Mouse (Mus musculus) thymus, adult 2 months (tissue): ENCODE measurements around the gene Alcam.

Experiments
- CTCF ChIP-seq: fragments of 200-500 bp; IDR thresholded peaks from 2 replicates; pipeline ENCODE4 v1.5.1; 2012; ENCODE audit warnings: mild to moderate bottlenecking, control low read depth, low read length, moderate library complexity, borderline replicate concordance; ENCODE audit not compliant: control insufficient read depth, poor library complexity, insufficient read depth; ENCODE audit errors: extremely low read depth
- POLR2A ChIP-seq: fragments of 200-500 bp; IDR thresholded peaks from 2 replicates; pipeline ENCODE4 v1.6.1; 2012; ENCODE audit warnings: mild to moderate bottlenecking, low read length, control low read depth, moderate library complexity; ENCODE audit not compliant: control insufficient read depth, poor library complexity, insufficient read depth; ENCODE audit errors: extremely low read depth

DNA sequence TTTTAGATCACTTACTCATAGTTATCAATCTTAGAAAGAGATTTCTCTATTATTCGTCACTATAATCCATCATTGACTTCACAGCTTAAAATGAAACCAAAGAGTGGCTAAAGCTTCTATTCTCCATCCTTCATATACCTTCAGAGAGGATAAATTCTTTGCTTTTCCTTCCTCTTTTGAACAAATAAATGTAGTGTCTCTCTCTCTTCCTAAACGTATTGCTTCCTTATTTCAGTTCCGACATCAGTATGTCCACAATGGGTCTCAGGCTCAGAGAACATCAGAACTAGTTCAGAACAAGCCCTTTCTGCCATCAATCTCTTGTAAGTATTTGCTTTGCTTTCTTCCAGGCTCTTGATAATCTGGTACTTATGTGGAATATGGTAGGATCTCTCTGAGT lies 40.2 kb downstream of the Alcam start:
- TF ChIP-seq POLR2A, result no peak
- no peak for TF ChIP-seq CTCF
